Comparison of ENCODE assay signal across 21 mouse cellular contexts in genomic region chr3:10917056-10917455, GRCm38 (mm10).
"Had no signal": no experiment of that assay in that cellular context is flagged by ENCODE, and none has a peak within 500 bp of the region (broad histone marks: within the 10 kb centered on the region; RNA-seq: fewer than 3 reads in every experiment).

No protein-coding gene starts in this region.

- H3K36me3 ChIP-seq: kidney, embryonic 15.5 days; limb, embryonic 12.5 days; limb, embryonic 15.5 days; midbrain, embryonic 12.5 days; midbrain, embryonic 15.5 days; neural tube, embryonic 13.5 days had no signal

- H3K4me1 ChIP-seq: kidney, embryonic 15.5 days; limb, embryonic 12.5 days; limb, embryonic 15.5 days; megakaryocyte, embryonic 14.5 days; midbrain, embryonic 12.5 days; midbrain, embryonic 15.5 days; neural tube, embryonic 13.5 days had no signal

- H3K9me3 ChIP-seq: kidney, embryonic 15.5 days; limb, embryonic 12.5 days; limb, embryonic 15.5 days; megakaryocyte, embryonic 14.5 days; midbrain, embryonic 12.5 days; midbrain, embryonic 15.5 days; neural tube, embryonic 13.5 days had no signal

- H3K4me2 ChIP-seq: kidney, embryonic 15.5 days; limb, embryonic 12.5 days; limb, embryonic 15.5 days; liver, embryonic 11.5 days; lung, embryonic 14.5 days; midbrain, embryonic 12.5 days; midbrain, embryonic 15.5 days; neural tube, embryonic 13.5 days had no signal

- DNase-seq: kidney, adult 11 months; kidney, adult 8-10 months; kidney, postnatal 10 days; kidney, postnatal 36 days; left cerebral cortex, postnatal 4 days; liver, postnatal 0 days; lung, embryonic 14.5 days; lung, postnatal 10 days; lung, postnatal 36 days; thymus, adult 18-20 months; thymus, postnatal 36 days had no signal

- H3K4me3 ChIP-seq: kidney, embryonic 15.5 days; limb, embryonic 12.5 days; limb, embryonic 15.5 days; megakaryocyte, embryonic 14.5 days; midbrain, embryonic 12.5 days; midbrain, embryonic 15.5 days; myocyte; neural tube, embryonic 13.5 days had no signal

- H3K27ac ChIP-seq: kidney, embryonic 15.5 days; limb, embryonic 12.5 days; limb, embryonic 15.5 days; liver, embryonic 14.5 days; midbrain, embryonic 12.5 days; midbrain, embryonic 15.5 days; neural tube, embryonic 13.5 days had no signal

- ATAC-seq: liver, postnatal 0 days; midbrain, embryonic 15.5 days had no signal

- H3K27me3 ChIP-seq: kidney, embryonic 15.5 days; limb, embryonic 12.5 days; limb, embryonic 15.5 days; megakaryocyte, embryonic 14.5 days; midbrain, embryonic 12.5 days; midbrain, embryonic 15.5 days; neural tube, embryonic 13.5 days had no signal

- H3K9ac ChIP-seq: kidney, embryonic 15.5 days; limb, embryonic 12.5 days; limb, embryonic 15.5 days; liver, embryonic 14.5 days; liver, postnatal 0 days; lung, embryonic 14.5 days; midbrain, embryonic 12.5 days; midbrain, embryonic 15.5 days; neural tube, embryonic 13.5 days had no signal
